Mouse (Mus musculus): ENCODE results near the gene Abcb9. TPM values are rescaled to one million over a fixed set of nuclear protein-coding genes. Genes with fewer than 3 reads are reported as not detected.

Abcb9 gene
- polyA plus RNA-seq, 1 experiment = 0.46 TPM

GRCm38 (mm10) chr5:124115990-124116845 is 20.6 kb upstream of the Abcb9 start, which contains the start of gene Arl6ip4:
Gene Arl6ip4, plus strand, starts transcription at chr5:124116089.
- H3ac ChIP-seq (ENCODE audit: control insufficient read depth, insufficient read length, low read depth) = peak within 1 kb of the TSS; percentile 98
- H3K36me3 ChIP-seq (ENCODE audit: control insufficient read depth, insufficient read depth) = peaks cover 12% of the 10 kb centered on the region
- peaks cover 10% of the 10 kb centered on the region for H3K79me3 ChIP-seq (ENCODE audit: low read depth)
- no peaks in the 10 kb centered on the region for H3K27me3 ChIP-seq (ENCODE audit: control insufficient read depth, insufficient read depth, insufficient read length)
- TF ChIP-seq USF1 (IDR thresholded peaks at IDR 0.05; ENCODE audit: low read depth) (no peak), MYOD1 (IDR thresholded peaks at IDR 0.05; ENCODE audit: control insufficient read depth, insufficient read length, low read depth) (no peak), MAX (IDR thresholded peaks at IDR 0.05) (peak; percentile 28)
- H3K4me3 ChIP-seq (ENCODE audit: insufficient read depth, poor library complexity, severe bottlenecking) = peak within 1 kb of the TSS; percentile 84
- peaks cover 27% of the 10 kb centered on the region for H3K79me2 ChIP-seq (ENCODE audit: control insufficient read depth, insufficient read depth)

- Histone ChIP-seq H3K79me2 (ENCODE audit: control insufficient read depth, insufficient read depth) (peaks cover 27% of the 10 kb centered on the region), H3K79me3 (ENCODE audit: low read depth) (peaks cover 10% of the 10 kb centered on the region), H3K27me3 (ENCODE audit: control insufficient read depth, insufficient read depth, insufficient read length) (no peaks in the 10 kb centered on the region), H3K4me3 (ENCODE audit: insufficient read depth, poor library complexity, severe bottlenecking) (peak overlapping the region; percentile 84), H3K36me3 (ENCODE audit: control insufficient read depth, insufficient read depth) (peaks cover 12% of the 10 kb centered on the region), H3ac (ENCODE audit: control insufficient read depth, insufficient read length, low read depth) (peak overlapping the region; percentile 59)
- TF ChIP-seq MYOG (IDR thresholded peaks at IDR 0.05; ENCODE audit: control insufficient read depth, extremely low read depth, insufficient read length) (no peak), FOSL1 (IDR thresholded peaks at IDR 0.05; ENCODE audit: insufficient read depth, low read length, poor library complexity, severe bottlenecking) (no peak), USF1 (IDR thresholded peaks at IDR 0.05; ENCODE audit: low read depth) (no peak), MAX (IDR thresholded peaks at IDR 0.05) (no peak), CTCF (IDR thresholded peaks at IDR 0.05; ENCODE audit: control insufficient read depth, insufficient read depth, insufficient read length) (no peak), MYOD1 (IDR thresholded peaks at IDR 0.05; ENCODE audit: control insufficient read depth, insufficient read length, low read depth) (no peak)
Observed at GRCm38 (mm10) chr5:124115531-124115930, 19.9 kb upstream of the Abcb9 start.

GRCm38 (mm10) chr5:124114276-124115025 is 18.9 kb upstream of the Abcb9 start:
- Histone ChIP-seq H3K4me3 (ENCODE audit: insufficient read depth, poor library complexity, severe bottlenecking) (no peak overlapping the region), H3K79me2 (ENCODE audit: control insufficient read depth, insufficient read depth) (peaks cover 27% of the 10 kb centered on the region), H3ac (ENCODE audit: control insufficient read depth, insufficient read length, low read depth) (no peak overlapping the region), H3K27me3 (ENCODE audit: control insufficient read depth, insufficient read depth, insufficient read length) (no peaks in the 10 kb centered on the region), H3K36me3 (ENCODE audit: control insufficient read depth, insufficient read depth) (peaks cover 12% of the 10 kb centered on the region), H3K79me3 (ENCODE audit: low read depth) (peaks cover 10% of the 10 kb centered on the region)
- TF ChIP-seq CEBPB (IDR thresholded peaks at IDR 0.05; ENCODE audit: low read depth) = no peak
- no peak for TF ChIP-seq CTCF (IDR thresholded peaks at IDR 0.05; ENCODE audit: control insufficient read depth, insufficient read depth, insufficient read length)
- no peak for TF ChIP-seq MYOG (IDR thresholded peaks at IDR 0.05; ENCODE audit: control insufficient read depth, extremely low read depth, insufficient read length)
- no peak for TF ChIP-seq MAX (IDR thresholded peaks at IDR 0.05)
- no peak for TF ChIP-seq FOSL1 (IDR thresholded peaks at IDR 0.05; ENCODE audit: insufficient read depth, low read length, poor library complexity, severe bottlenecking)
- no peak for TF ChIP-seq USF1 (IDR thresholded peaks at IDR 0.05; ENCODE audit: low read depth)
- TF ChIP-seq MYOD1 (IDR thresholded peaks at IDR 0.05; ENCODE audit: control insufficient read depth, insufficient read length, low read depth) = no peak

- H3K36me3 ChIP-seq (ENCODE audit: control insufficient read depth, insufficient read depth) = peaks cover 9% of the 10 kb centered on the region
- no peaks in the 10 kb centered on the region for H3K27me3 ChIP-seq (ENCODE audit: control insufficient read depth, insufficient read depth, insufficient read length)
- H3ac ChIP-seq (ENCODE audit: control insufficient read depth, insufficient read length, low read depth) = peak overlapping the region; percentile 58
- TF ChIP-seq CTCF (IDR thresholded peaks at IDR 0.05; ENCODE audit: control insufficient read depth, insufficient read depth, insufficient read length) (peak; percentile 60), MYOG (IDR thresholded peaks at IDR 0.05; ENCODE audit: control insufficient read depth, extremely low read depth, insufficient read length) (no peak), CEBPB (IDR thresholded peaks at IDR 0.05; ENCODE audit: low read depth) (no peak)
- H3K79me3 ChIP-seq (ENCODE audit: low read depth) = peaks cover 10% of the 10 kb centered on the region
- H3K4me3 ChIP-seq (ENCODE audit: insufficient read depth, poor library complexity, severe bottlenecking) = peak overlapping the region; percentile 76
- peaks cover 22% of the 10 kb centered on the region for H3K79me2 ChIP-seq (ENCODE audit: control insufficient read depth, insufficient read depth)
Observed at GRCm38 (mm10) chr5:124113030-124113429, 17.4 kb upstream of the Abcb9 start.

GRCm38 (mm10) chr5:124112531-124112930 is 16.9 kb upstream of the Abcb9 start:
- Histone ChIP-seq H3K79me2 (ENCODE audit: control insufficient read depth, insufficient read depth) (peaks cover 17% of the 10 kb centered on the region), H3ac (ENCODE audit: control insufficient read depth, insufficient read length, low read depth) (peak overlapping the region; percentile 75), H3K27me3 (ENCODE audit: control insufficient read depth, insufficient read depth, insufficient read length) (no peaks in the 10 kb centered on the region), H3K36me3 (ENCODE audit: control insufficient read depth, insufficient read depth) (peaks cover 4% of the 10 kb centered on the region), H3K4me3 (ENCODE audit: insufficient read depth, poor library complexity, severe bottlenecking) (peak overlapping the region; percentile 76), H3K79me3 (ENCODE audit: low read depth) (peaks cover 10% of the 10 kb centered on the region)
- TF ChIP-seq CEBPB (IDR thresholded peaks at IDR 0.05; ENCODE audit: low read depth) = no peak
- TF ChIP-seq MAX (IDR thresholded peaks at IDR 0.05) = no peak
- no peak for TF ChIP-seq MYOG (IDR thresholded peaks at IDR 0.05; ENCODE audit: control insufficient read depth, extremely low read depth, insufficient read length)
- no peak for TF ChIP-seq MYOD1 (IDR thresholded peaks at IDR 0.05; ENCODE audit: control insufficient read depth, insufficient read length, low read depth)
- TF ChIP-seq FOSL1 (IDR thresholded peaks at IDR 0.05; ENCODE audit: insufficient read depth, low read length, poor library complexity, severe bottlenecking) = no peak
- no peak for TF ChIP-seq USF1 (IDR thresholded peaks at IDR 0.05; ENCODE audit: low read depth)
- no peak for TF ChIP-seq CTCF (IDR thresholded peaks at IDR 0.05; ENCODE audit: control insufficient read depth, insufficient read depth, insufficient read length)

Data from C2C12 (cell line).